Mouse (Mus musculus) 3134 (cell line): ENCODE measurements around the gene Gm21969.
A peak's percentile ranks its signal among the peaks of the same experiment; 100 is the strongest.

ENCODE experiments used
- DNase-seq: peaks from one replicate; pipeline ENCODE4 v3.0.0-alpha.2; 2011; ENCODE audit warnings: low spot score; ENCODE audit not compliant: insufficient read length; ENCODE audit errors: extremely low read depth

Gm21969 gene

DNA sequence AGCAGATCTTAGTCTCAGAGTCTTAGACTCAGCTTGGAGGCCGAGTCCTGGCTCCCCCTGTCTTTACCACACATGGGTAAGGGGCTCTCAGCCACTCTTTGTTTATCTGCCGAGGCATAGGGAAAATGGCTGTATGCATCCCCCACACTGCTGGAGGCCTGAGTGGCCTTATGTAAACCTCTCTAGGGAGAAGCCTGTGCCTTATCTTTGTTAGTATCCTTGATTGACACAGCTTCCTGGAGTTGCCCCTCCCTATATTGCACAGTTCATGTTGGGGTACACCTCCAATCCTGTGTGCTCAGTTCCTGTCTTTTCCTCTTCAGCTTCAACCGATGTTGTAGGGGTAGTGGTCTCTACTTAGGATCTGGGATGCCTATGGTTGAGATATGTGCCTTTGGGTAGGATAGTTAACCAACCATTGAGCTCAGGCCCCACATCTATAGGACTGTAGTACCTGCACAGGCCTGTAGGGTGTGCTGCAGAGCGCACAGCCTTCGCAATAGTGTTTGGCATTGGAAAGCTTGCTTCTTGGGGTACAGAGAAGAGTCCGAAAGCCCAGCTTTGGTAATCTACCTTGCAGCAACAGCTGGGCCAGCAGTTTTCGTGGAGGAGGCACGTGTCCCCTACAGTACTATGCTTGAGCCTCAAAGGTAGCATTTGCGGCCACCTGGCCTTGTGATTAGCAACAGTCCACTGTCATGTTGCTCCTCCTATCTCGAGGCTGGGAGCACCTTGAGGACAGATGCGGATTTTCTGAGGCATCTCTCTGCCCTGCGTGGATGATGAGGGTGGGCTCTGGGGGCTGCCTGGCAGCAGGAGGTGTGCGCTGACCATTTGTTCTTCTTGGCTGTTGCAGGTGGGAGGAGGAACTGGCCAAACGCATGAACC lies at the start of gene Gm21969:
Gene Gm21969, plus strand, starts transcription at position 830 of the 888 bp plus-strand sequence.
- no peak for DNase-seq

- DNase-seq: no peak
These were observed 47.8 kb upstream of the Gm21969 start for GRCm38 (mm10) chr4:139555235-139555634.

GRCm38 (mm10) chr4:139555951-139556350 lies 47.0 kb upstream of the Gm21969 start:
- DNase-seq: no peak

- DNase-seq: no peak
These were observed 34.6 kb upstream of the Gm21969 start for GRCm38 (mm10) chr4:139568361-139568760.

GRCm38 (mm10) chr4:139570756-139571155 lies 32.2 kb upstream of the Gm21969 start:
- no peak for DNase-seq

DNA sequence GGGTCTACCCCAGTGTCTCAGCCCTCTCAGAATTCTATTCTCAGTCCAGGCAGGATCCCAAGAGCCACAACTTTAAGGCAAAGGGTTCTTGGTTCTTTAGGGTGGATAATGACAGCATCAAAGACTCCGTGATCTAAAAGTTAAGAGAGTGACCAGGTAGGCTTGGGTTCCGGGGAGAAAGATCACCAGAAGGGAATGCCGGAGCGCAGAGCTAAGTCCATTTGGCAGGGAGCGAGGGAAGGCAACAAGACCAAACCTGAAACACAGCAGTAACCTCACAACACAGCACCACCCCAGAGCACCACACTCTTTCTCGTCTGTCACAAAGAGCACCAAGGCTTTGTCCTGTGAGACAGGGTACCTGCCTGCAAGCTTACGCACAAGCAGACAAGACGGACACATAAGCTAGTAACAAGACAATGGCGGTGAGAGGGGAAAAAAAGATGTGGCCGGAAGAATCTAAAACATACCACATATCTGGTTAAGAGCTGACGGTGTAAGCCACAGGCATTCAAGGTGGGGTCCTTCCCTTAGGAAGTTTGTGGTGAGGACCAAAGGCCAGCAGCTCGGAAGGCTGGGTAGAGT lies 30.0 kb upstream of the Gm21969 start:
- DNase-seq: no peak

GRCm38 (mm10) chr4:139574156-139574798 lies 28.7 kb upstream of the Gm21969 start:
- DNase-seq: peak; percentile 99

GRCm38 (mm10) chr4:139574799-139575672 lies 27.9 kb upstream of the Gm21969 start:
- DNase-seq: peak; percentile 70

DNA sequence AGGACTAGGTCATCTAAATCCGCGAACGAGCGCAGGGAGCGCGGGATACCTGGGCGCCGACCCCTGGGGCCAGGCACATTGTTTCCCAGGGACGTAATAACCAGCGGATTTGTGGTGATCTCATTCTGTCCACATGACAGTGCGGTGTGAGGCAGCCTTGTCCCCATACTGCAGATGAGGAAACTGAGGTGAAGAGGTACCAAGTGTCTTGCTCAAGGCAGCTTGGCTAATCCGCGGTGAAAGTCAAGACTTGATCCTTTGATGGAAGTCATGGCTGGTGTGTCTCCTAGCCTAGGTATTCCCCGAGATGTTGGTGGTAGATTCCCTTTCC lies 27.3 kb upstream of the Gm21969 start:
- no peak for DNase-seq

- DNase-seq: no peak
These were observed 26.6 kb upstream of the Gm21969 start for GRCm38 (mm10) chr4:139576251-139576880.

- peak; percentile 37 for DNase-seq
These were observed 26.0 kb upstream of the Gm21969 start for GRCm38 (mm10) chr4:139577006-139577405.

- no peak for DNase-seq
These were observed 24.6 kb upstream of the Gm21969 start for GRCm38 (mm10) chr4:139578389-139578788.

GRCm38 (mm10) chr4:139579003-139579402 lies 24.0 kb upstream of the Gm21969 start:
- no peak for DNase-seq

DNA sequence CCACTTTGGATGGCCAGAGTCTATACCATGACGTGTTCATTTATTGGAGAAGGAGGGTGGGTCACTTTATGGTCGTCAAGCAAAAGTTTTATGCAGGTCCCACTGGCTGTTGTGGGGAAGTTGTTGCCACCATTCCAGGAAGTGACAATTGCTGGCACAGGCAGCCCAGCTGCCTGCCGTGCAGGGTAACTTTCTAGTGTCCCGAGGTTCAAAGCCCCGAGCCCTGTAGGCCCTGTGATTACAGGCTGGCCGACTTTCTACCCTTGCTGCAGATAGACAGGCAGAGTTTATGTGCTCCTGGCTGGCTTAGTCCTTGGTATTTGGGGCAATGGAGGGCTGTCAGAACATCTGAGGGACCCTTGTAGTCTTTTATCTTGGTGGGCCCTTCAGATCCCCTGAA lies 23.5 kb upstream of the Gm21969 start:
- DNase-seq: no peak

- DNase-seq: peak; percentile 81
These were observed 22.2 kb upstream of the Gm21969 start for GRCm38 (mm10) chr4:139580663-139581336.

GRCm38 (mm10) chr4:139581427-139582051 lies 21.4 kb upstream of the Gm21969 start:
- no peak for DNase-seq

GRCm38 (mm10) chr4:139582346-139582745 lies 20.6 kb upstream of the Gm21969 start:
- no peak for DNase-seq

GRCm38 (mm10) chr4:139582903-139583302 lies 20.1 kb upstream of the Gm21969 start:
- DNase-seq: no peak

GRCm38 (mm10) chr4:139583629-139584245 lies 19.2 kb upstream of the Gm21969 start:
- peak; percentile 60 for DNase-seq
